Mouse (Mus musculus) forebrain, postnatal 0 days (tissue): ENCODE measurements at regions not wholly inside any gene's neighbourhood (a gene's known extent, or its start where the extent isn't known, plus 50 kb on each side); places are given as distances from the start of the nearest gene placed in this dataset.

Source experiments
- ATAC-seq: fragments of 200-750 bp; cut with Nextera tagmentation; 2 replicates; pipeline ENCODE4 v1.8.0; 2017; ENCODE audit warnings: mild to moderate bottlenecking, moderate library complexity
- DNase-seq: peaks from one replicate; pipeline ENCODE4 v3.0.0-alpha.2; 2015
- H3K27ac ChIP-seq: fragments of 300-500 bp; sonication (generic); 2 replicates; pipeline ENCODE4 v1.5.1; 2014; ENCODE audit warnings: low read depth, mild to moderate bottlenecking, antibody characterized with exemption, low read length, moderate library complexity, mixed read lengths
- H3K27me3 ChIP-seq: fragments of 300-500 bp; sonication (generic); 2 replicates; pipeline ENCODE4 v1.6.1; 2014; ENCODE audit warnings: mild to moderate bottlenecking, low read length, mixed read lengths; ENCODE audit not compliant: insufficient read depth
- H3K36me3 ChIP-seq: fragments of 300-500 bp; sonication (generic); 2 replicates; pipeline ENCODE4 v1.6.1; 2014; ENCODE audit warnings: mild to moderate bottlenecking, moderate library complexity; ENCODE audit not compliant: insufficient read depth
- H3K4me1 ChIP-seq: fragments of 300-500 bp; sonication (generic); 2 replicates; pipeline ENCODE4 v1.6.1; 2014; ENCODE audit warnings: antibody characterized with exemption; ENCODE audit not compliant: insufficient read depth
- H3K4me2 ChIP-seq: fragments of 300-500 bp; sonication (generic); 2 replicates; pipeline ENCODE4 v1.6.1; 2014; ENCODE audit warnings: low read depth, mild to moderate bottlenecking, moderate library complexity
- H3K4me3 ChIP-seq: fragments of 300-500 bp; sonication (generic); 2 replicates; pipeline ENCODE4 v1.5.1; 2014; ENCODE audit warnings: low read depth, low read length, mixed read lengths
- H3K9ac ChIP-seq: fragments of 300-500 bp; sonication (generic); 2 replicates; pipeline ENCODE4 v1.6.1; 2014; ENCODE audit warnings: mild to moderate bottlenecking
- H3K9me3 ChIP-seq: fragments of 300-500 bp; sonication (generic); 2 replicates; pipeline ENCODE4 v1.6.1; 2016; ENCODE audit warnings: low read length
- CTCF ChIP-seq: sonication (generic); IDR thresholded peaks from 2 replicates; pipeline ENCODE4 v1.5.1; 2016; ENCODE audit warnings: antibody characterized with exemption, control low read depth, low read depth
- WGBS: fragments of 180-500 bp; shearing (Covaris S2); extraction: QIAGEN DNeasy Blood & Tissue Kit; methylation state at CpG from one replicate; pipeline ENCODE4 v1.1.7; 2014; 5-methylcytosine and 5-hydroxymethylcytosine counted together

- TF ChIP-seq CTCF = no peak
- Histone ChIP-seq H3K4me2 (no peak overlapping the region), H3K27ac (no peak overlapping the region), H3K4me3 (no peak overlapping the region), H3K9me3 (no peaks in the 10 kb centered on the region), H3K4me1 (no peaks in the 10 kb centered on the region), H3K9ac (no peak overlapping the region), H3K27me3 (no peaks in the 10 kb centered on the region), H3K36me3 (no peaks in the 10 kb centered on the region)
- ATAC-seq = no peak
- no peak for DNase-seq
- 89% methylated on average over 4 of the region's 4 CpGs for WGBS
These were observed 71.4 kb upstream of the Esx1 start for GRCm38 (mm10) chrX:137193241-137193640.

GRCm38 (mm10) chrX:137190122-137190521, 68.2 kb upstream of the Esx1 start:
- peak; percentile 48 for TF ChIP-seq CTCF
- ATAC-seq (peak; percentile 65), DNase-seq (peak; percentile 37)
- no peak overlapping the region for H3K4me3 ChIP-seq
- no peak overlapping the region for H3K4me2 ChIP-seq
- H3K27me3 ChIP-seq = no peaks in the 10 kb centered on the region
- no peak overlapping the region for H3K9ac ChIP-seq
- 45% methylated on average over 1 of the region's 1 CpGs for WGBS
- H3K4me1 ChIP-seq = no peaks in the 10 kb centered on the region
- no peak overlapping the region for H3K27ac ChIP-seq
- no peaks in the 10 kb centered on the region for H3K36me3 ChIP-seq
- H3K9me3 ChIP-seq = no peaks in the 10 kb centered on the region

GRCm38 (mm10) chrX:137175774-137176173, 53.9 kb upstream of the Esx1 start:
- no peak for ATAC-seq
- Histone ChIP-seq H3K9ac (no peak overlapping the region), H3K36me3 (no peaks in the 10 kb centered on the region), H3K9me3 (no peaks in the 10 kb centered on the region), H3K4me2 (no peak overlapping the region), H3K27me3 (no peaks in the 10 kb centered on the region), H3K4me1 (no peaks in the 10 kb centered on the region), H3K4me3 (no peak overlapping the region), H3K27ac (no peak overlapping the region)
- no peak for TF ChIP-seq CTCF
- DNase-seq = no peak
- WGBS = 60% methylated on average over 2 of the region's 2 CpGs

- Histone ChIP-seq H3K4me1 (no peaks in the 10 kb centered on the region), H3K27me3 (no peaks in the 10 kb centered on the region), H3K9me3 (no peaks in the 10 kb centered on the region), H3K27ac (no peak overlapping the region), H3K9ac (no peak overlapping the region), H3K36me3 (no peaks in the 10 kb centered on the region), H3K4me2 (no peak overlapping the region), H3K4me3 (no peak overlapping the region)
- DNase-seq (no peak), ATAC-seq (no peak)
- 71% methylated on average over 4 of the region's 4 CpGs for WGBS
- no peak for TF ChIP-seq CTCF
These were observed 51.6 kb upstream of the Esx1 start for GRCm38 (mm10) chrX:137173455-137173854.
